Mouse (Mus musculus) frontal cortex, postnatal 14 days (tissue): Measurements from ENCODE around the gene 1700028P14Rik.
"Not testable (repeated sequence)": the region's sequence is repeated elsewhere in the genome, so short reads cannot be mapped to it uniquely, and the experiment has no call there.

Source experiments
- DNase-seq, 2 experiments: peaks; one replicate each; pipeline ENCODE4 v3.0.0; 2022; ENCODE audit warnings: low spot score in 2 of 2

The 1700028P14Rik gene

DNA sequence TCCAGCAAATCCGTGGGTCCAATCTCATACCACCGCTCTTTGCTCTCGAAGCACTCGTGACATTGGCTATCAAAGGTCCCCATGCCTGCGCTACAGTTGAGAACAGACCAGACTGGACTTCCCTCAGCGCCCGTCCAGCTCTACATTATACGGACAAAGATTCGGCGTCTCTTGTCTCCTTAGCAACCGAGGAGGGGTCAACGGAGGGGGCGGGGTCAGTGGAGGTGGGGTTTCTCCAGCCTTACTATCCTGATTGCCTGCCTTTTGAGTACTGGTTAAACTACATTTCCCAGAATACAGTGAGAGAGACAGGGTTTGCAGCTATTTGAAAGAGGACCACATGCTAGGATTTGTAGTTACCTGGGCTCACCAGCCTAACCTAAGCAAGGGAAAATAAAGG lies at the start of gene 1700028P14Rik:
TSS of gene 1700028P14Rik (minus strand) at position 169 of the 400 bp plus-strand sequence.
- peak; percentile 32 to 44 for DNase-seq

DNA sequence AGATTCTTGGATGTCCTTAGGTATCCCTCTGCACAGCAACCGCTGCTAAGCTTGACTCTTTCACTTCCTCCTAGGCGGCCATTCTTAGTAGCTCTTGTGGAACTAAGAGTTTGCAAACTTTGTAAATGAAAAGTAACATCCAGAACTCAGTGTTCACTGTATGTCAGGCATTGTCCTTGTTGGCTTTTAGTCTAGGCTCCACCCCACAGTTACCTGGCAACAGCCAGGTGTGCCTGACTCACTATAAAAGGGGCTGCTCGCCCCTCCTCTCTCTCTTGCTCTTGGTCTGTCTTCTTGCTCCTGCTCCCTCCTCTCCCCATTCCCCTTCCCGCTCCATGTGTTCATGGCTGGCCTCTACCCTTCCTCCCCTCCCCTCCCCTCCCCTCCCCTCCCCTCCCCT lies 46.5 kb upstream of the 1700028P14Rik start:
- no peak for DNase-seq

GRCm38 (mm10) chr19:23698366-23698765 lies 45.8 kb upstream of the 1700028P14Rik start:
- DNase-seq, result no peak

DNA sequence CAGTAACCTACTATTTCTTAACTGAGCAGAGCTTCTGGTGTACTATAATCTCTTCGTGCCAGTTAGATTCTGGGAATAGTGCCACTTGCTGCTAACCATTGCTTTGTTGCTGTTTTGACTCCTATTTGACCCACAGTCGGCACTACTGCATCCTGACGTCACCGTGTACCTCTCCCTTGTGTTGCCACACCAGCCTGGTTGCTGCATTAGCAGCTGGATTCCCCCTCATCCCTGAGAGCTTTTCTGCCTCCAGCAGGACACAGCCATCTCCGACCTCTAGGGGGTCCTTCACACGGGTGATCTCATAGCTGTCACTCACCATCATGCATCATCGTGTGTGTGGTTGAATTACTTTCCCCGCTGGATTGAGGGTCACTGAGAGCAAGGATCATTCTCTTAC lies 45.2 kb upstream of the 1700028P14Rik start:
- no peak for DNase-seq

GRCm38 (mm10) chr19:23694344-23694743 lies 41.7 kb upstream of the 1700028P14Rik start:
- no peak for DNase-seq

GRCm38 (mm10) chr19:23688421-23688946 lies 35.9 kb upstream of the 1700028P14Rik start:
- DNase-seq, result no peak

GRCm38 (mm10) chr19:23687296-23688021 lies 34.8 kb upstream of the 1700028P14Rik start, which contains the start of gene Ptar1:
Gene Ptar1, plus strand, starts transcription at chr19:23687429.
- DNase-seq, result peak; percentile 63 to 77

DNA sequence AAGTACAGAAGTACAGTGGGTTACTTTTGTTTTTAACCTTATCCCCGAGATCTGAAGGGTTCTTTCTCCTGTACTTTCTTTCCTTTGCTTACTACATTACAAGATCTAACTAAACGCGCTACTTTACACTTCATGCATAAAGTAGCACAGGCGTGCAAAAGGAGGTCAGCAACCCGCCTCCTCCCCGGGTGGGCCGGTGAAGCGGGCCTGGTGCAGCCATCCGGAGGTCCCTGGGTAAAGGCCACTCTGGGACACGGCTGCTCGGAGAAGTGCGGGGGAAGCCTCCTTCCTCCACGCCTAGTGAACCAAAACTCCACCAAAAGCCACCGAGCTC lies 34.3 kb upstream of the 1700028P14Rik start:
- DNase-seq, result no peak

GRCm38 (mm10) chr19:23675656-23676055 lies 23.0 kb upstream of the 1700028P14Rik start:
- not testable (repeated sequence) for DNase-seq

- no peak for DNase-seq
Observed at GRCm38 (mm10) chr19:23673021-23673420, 20.4 kb upstream of the 1700028P14Rik start.

DNA sequence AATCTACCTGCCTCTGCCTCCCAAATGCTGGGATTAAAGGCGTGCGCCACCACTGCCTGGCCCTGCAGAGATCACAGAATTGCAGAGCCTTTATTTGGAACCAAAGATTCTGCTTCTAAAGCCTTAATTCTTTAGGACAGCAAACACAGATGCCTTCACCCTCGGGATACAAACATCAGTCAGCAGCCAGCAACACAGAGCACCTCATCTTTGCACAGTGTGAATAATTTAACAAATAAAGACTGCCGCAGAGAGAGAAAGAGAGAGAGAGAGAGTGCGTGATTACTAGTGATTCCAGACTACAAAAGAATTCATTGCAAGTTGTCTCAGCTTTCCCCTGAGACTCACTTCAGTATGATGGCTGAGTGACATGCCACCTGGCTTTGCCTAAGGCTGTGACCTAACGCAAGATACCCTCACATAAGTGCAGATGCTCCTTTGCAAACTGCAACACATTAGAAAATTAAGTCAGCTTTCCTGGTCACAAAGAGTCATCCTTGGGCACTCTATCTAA lies 15.6 kb upstream of the 1700028P14Rik start:
- no peak for DNase-seq

- DNase-seq, result no peak
Observed at GRCm38 (mm10) chr19:23664083-23664482, 11.5 kb upstream of the 1700028P14Rik start.

GRCm38 (mm10) chr19:23658350-23658749 lies 5.7 kb upstream of the 1700028P14Rik start:
- no peak for DNase-seq

GRCm38 (mm10) chr19:23657261-23657932 lies 4.8 kb upstream of the 1700028P14Rik start:
- no peak for DNase-seq

DNA sequence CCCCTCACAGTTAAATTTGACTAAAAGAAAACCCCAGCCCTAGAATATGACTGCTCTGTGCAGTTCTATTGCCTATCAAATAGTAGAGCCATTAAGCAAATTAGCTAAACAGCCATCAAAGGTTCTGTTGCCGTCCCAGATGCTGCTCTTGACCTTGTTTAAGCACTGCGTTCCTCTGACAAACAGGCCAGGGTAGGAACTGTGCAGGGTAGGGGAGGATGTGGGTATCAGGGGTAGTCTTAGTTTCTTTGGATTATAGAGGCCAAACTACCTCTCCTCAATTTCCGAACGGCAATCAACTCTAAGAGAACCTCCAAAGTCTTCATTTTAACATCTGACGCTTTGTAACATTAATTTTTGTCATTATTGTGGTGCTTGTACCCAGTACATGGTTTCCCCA lies 542 bp upstream of the 1700028P14Rik start:
- no peak for DNase-seq

- no peak for DNase-seq
Observed at GRCm38 (mm10) chr19:23647308-23647707, 5.3 kb downstream of the 1700028P14Rik start.

DNA sequence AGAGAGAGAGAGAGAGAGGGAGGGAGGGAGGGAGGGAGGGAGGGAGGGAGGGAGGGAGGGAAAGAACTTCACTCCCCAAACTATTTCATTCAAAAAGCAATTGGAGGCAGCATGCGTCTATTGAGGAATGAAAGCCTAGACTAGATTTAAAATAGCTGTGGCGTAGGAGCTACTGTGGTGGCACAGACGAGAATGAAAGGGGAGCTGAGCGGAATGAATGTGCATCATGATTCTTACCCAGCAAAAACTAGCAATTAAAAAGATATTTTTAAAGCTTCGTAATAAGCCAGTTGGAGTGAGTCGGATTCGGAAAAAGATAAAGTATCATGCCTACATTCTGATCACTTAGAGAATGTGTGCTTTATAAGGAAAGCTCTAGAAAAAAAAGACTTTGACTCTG lies 7.3 kb downstream of the 1700028P14Rik start:
- DNase-seq, result no peak

GRCm38 (mm10) chr19:23643819-23644218 lies 8.8 kb downstream of the 1700028P14Rik start:
- DNase-seq, result no peak

- DNase-seq, result no peak
Observed at GRCm38 (mm10) chr19:23636786-23637185, 15.8 kb downstream of the 1700028P14Rik start.

GRCm38 (mm10) chr19:23631611-23632492 lies 20.8 kb downstream of the 1700028P14Rik start:
- no peak for DNase-seq

- DNase-seq, result no peak
Observed at GRCm38 (mm10) chr19:23614268-23614667, 38.3 kb downstream of the 1700028P14Rik start.

DNA sequence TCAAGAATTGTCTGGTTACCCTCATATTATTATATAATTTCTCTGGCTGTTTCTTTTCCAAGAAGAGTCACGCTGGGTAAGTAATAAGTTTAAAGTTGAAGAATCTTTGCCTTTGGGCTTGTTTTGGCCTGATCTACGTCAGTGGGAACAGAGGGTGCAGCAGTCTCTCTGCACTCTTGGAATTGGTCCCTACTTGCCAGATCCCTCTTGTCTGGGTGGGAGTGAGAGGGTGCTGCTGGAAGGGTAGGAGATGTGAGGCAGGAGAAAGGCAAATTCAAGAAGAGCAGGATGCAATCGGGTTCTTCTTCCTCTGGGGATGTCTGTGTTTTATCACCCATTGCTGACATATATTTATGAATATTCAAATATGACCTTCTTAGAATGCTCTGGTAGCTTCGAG lies 42.9 kb downstream of the 1700028P14Rik start:
- DNase-seq, result no peak
